Mouse (Mus musculus) adrenal gland (tissue): ENCODE data around the gene Mast4.

ENCODE experiments used
- intact Hi-C: fragments of 180-260 bp; cut with DNase I; formaldehyde crosslinking; loops from one replicate; pipeline ENCODE4 v1.15.1; 2025

Mast4 gene

DNA sequence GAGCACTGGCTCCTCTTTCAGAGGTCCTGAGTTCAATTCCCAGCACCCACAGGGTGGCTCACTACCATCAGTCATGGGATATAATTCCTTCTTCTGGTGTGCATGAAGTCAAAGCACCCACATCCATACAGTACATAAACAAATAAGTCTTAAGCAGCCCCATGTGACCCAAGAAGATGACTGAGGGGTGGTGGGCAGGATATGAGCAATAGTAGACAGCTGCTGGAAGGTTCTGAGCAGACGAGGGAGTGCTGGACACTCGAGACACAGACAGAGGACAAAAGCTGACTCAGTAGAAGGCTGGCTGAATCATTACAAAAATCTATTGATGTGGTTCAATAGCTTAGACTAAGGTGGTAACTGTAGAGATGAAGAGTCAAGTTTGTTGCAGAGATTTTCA, 391.7 kb downstream of the Mast4 start:
- intact Hi-C loops = no loop called here

GRCm38 (mm10) chr13:102940476-102940875, 393.8 kb downstream of the Mast4 start:
- intact Hi-C loops = no loop called here

- intact Hi-C loops = no loop called here
These were observed 398.1 kb downstream of the Mast4 start for GRCm38 (mm10) chr13:102936233-102936632.

- intact Hi-C loops = no loop called here
These were observed 398.5 kb downstream of the Mast4 start for GRCm38 (mm10) chr13:102935788-102936187.

DNA sequence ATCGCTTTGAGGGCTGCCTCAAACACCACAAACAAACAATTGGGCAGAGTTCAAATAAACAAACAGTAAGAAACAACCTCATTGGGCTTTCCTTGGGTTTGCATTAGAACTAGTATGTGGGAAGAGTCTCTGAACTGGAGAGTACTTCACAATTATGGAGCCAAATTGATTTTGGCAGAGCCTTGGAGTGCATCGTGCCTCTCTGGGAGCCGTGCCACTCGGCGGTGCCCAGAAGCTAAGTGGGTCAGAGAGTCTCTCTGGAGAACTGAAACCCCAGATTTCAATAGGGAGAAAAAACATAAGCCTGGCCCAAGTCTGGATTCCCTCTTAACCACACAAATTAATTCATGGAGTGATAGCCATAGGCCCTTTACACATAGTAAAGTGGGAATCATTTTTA, 400.6 kb downstream of the Mast4 start:
- intact Hi-C loops = no loop called here

- intact Hi-C loops = no loop called here
These were observed 401.9 kb downstream of the Mast4 start for GRCm38 (mm10) chr13:102932434-102932833.

DNA sequence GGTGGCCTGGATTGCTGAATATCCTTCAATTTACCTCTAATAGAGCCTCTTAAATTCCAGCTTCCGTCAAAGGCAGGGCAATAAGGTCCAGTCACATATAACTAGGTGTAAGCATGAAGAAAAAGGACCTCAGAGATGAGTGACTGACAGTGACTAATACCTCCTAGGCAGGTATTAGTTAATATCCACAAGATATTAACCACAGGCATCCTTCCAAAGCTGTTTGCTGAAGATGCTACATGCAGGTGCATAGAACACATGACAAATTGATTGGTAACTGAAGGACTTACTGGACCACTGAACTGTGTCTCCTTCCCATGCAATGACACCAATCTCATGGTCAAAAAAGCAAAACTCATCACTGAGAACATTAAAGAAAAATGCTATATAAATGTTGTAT, 402.3 kb downstream of the Mast4 start:
- intact Hi-C loops = no loop called here

GRCm38 (mm10) chr13:102925844-102926598, 408.3 kb downstream of the Mast4 start:
- intact Hi-C loops = no loop called here

DNA sequence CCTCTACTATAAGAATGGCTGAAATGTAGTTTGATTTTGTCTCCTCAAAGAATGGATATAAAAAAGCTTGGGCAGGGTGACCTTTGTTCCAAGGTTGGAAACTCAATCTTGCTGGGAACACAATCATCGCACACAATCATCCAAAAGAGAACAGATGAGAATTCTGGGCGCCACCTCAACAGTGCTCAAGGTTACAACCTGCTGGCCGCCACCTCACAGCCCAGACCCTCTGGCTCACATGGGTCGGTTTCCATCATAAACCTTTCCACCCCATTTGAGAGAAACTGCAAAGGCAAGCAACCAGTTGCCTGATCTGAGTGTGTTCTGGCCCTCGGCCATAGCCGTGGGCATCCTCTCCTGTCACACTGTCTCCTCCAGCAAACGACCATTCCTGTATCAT, 414.6 kb downstream of the Mast4 start:
- intact Hi-C loops = no loop called here

DNA sequence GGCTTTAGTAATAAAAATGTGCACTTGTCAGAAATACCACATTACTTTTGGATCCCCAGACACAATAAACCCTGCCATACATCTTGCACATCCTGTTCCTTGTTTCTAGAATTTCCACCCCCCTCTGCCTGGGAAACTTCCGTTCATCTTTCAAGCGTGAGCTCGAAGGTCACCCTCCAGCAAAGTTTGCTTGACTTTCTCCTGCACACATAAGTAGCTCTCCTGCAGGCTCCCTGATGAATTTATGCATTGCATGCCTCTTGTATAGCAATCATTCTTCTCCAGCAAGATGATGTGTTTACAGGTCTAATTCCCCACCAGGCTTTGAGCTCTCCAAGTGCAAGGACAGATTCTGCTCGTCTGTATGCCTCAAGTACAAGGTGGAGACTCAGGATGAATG, 415.7 kb downstream of the Mast4 start:
- intact Hi-C loops = no loop called here

- intact Hi-C loops = no loop called here
These were observed 419.0 kb downstream of the Mast4 start for GRCm38 (mm10) chr13:102915341-102915740.

- intact Hi-C loops = no loop called here
These were observed 419.5 kb downstream of the Mast4 start for GRCm38 (mm10) chr13:102914800-102915199.

DNA sequence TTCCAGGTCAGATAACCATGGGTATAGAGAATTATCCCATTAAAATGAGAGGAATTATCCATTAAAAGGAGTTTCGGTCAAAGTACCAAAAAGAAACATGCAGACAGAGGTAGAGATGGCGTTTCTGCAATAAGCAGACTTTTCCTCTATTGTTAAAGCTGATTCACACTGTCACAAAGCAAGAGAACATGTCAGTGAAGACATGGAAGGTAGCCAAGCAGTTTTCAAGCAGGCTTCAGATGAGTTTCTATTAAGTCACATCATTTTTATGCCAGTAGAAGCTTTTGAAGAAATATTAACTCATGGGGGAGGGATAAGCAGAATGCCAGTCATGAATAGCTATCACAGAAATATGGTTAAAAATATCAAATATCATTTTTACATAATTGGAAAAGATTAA, 420.4 kb downstream of the Mast4 start:
- intact Hi-C loops = no loop called here

- intact Hi-C loops = no loop called here
These were observed 421.4 kb downstream of the Mast4 start for GRCm38 (mm10) chr13:102912867-102913266.

- intact Hi-C loops = no loop called here
These were observed 424.5 kb downstream of the Mast4 start for GRCm38 (mm10) chr13:102909654-102910418.

- intact Hi-C loops = no loop called here
These were observed 427.7 kb downstream of the Mast4 start for GRCm38 (mm10) chr13:102906661-102907009.

DNA sequence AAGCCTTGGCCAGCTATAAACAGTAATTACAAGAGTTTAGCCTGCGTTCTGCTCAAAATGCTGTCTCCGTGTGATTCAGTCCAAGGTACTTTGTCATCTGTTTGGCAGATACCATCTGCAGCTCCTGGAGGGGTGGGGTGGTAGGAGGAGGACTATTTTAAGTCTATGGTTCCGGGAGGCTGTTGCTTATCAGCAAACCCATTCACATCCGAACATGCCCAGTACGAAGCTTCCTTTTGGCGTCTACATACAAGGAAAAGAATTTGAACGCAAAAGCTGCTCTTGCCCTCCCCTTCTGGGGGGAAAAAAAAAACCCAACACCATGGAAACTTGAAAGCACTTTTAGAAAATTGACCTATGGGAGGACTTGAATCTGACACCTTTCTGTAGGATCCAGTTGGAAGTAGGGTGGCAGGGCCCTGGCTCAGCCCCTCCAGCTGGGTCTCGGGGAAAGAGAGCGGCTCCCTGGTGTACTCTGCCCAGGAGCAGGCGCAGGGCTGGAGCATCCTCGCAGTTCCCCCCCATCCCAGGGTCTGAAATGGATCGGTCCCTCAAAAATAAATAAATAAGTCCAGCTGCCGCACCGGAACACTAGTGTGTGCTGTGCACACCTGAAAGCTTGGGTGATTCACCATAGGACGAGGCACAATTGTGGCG, 428.2 kb downstream of the Mast4 start:
- intact Hi-C loops = no loop called here

- intact Hi-C loops = no loop called here
These were observed 428.8 kb downstream of the Mast4 start for GRCm38 (mm10) chr13:102905361-102905950.

DNA sequence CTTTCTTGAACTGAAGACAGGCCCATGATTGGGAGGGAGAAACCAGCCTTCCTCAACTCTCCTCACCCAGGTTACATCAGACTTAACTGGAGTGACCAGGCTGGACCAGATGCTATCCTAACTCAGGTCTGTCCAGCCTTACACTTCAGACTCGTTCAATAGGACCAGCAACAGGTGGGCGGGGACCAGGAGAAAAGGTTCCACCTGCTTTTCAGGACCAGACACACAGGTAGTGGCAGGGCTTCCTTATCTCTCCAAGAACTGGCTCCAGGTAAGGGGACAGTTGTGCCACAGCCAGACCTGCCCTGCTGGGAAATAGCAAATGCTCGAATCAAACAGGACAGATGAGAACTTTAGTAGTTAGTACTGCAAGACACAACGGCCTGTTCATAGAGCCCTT, 430.6 kb downstream of the Mast4 start:
- intact Hi-C loops = loop anchor here (5.0 kb wide), 1 partner anchor 91 kb away; no protein-coding TSS in a partner anchor

DNA sequence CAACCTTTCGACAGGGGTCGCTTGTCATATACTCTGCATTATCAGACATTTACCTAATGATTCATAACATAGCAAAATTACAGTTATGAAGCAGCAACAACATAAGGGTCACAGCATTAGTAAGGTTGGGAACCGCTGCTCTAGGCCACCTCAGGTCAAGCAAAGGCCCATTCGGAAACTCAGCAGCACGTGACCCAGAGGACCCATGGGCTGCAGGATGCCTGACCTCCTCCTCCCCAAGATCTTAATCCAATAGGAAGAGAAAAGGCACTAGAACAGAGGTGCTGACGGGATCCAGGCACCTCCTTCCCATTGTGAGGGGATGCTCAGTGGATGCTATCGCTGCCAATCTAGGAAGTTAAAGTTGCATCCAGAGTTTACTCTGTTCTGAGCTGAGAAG, 432.2 kb downstream of the Mast4 start:
- intact Hi-C loops = loop anchor here (5.0 kb wide), 1 partner anchor 90 kb away; no protein-coding TSS in a partner anchor

- intact Hi-C loops = loop anchor here (5.0 kb wide), 1 partner anchor 88 kb away; no protein-coding TSS in a partner anchor
These were observed 433.8 kb downstream of the Mast4 start for GRCm38 (mm10) chr13:102900531-102900930.

GRCm38 (mm10) chr13:102900083-102900420, 434.2 kb downstream of the Mast4 start:
- intact Hi-C loops = loop anchor here (5.0 kb wide), 1 partner anchor 88 kb away; no protein-coding TSS in a partner anchor
